Mouse (Mus musculus): Measurements from ENCODE around the gene Gpr162. TPM values are rescaled to one million over a fixed set of nuclear protein-coding genes. Genes with fewer than 3 reads are reported as not detected.
A peak's percentile ranks its signal among the peaks of the same experiment; 100 is the strongest.
"Not testable (repeated sequence)": the region's sequence is repeated elsewhere in the genome, so short reads cannot be mapped to it uniquely, and the experiment has no call there.

The Gpr162 gene
- polyA plus RNA-seq, 1 experiment from 2014 or later: 0.65 TPM

DNA sequence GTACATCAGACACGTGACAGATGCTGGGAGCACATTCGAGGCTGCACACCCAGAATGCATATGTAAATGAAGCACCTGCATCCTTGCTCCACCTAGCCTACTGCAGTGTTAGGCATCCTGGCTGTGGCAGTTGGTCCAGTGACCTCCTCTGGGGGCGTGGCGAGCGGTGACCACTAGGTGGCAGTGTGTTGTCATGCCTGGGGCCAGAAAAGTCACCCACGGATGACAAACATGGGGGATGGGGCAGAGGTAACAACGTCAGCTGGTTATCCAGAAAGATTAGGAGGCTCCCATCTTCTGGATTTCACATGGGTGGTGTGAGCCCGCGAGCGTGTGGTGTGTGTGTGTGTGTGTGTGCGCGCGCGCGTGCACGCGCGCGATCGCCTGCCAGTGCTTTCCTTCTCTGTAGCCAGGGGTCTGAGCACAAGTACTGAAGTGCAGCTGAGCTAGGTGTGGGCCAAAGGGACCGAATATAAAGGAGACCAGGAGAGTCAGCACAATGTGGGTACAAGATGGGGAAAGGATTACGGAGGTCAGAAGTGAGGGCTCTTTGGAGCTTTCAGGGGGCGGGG lies 39.9 kb upstream of the Gpr162 start:
- Histone ChIP-seq H3K36me3 (ENCODE audit: control insufficient read depth, insufficient read depth, low read length) (no peaks in the 10 kb centered on the region), H3K9ac (ENCODE audit: low read length) (peak overlapping the region; percentile 74), H3K9me3 (ENCODE audit: control insufficient read depth, low read length) (no peaks in the 10 kb centered on the region), H3K4me2 (ENCODE audit: low read length) (peak overlapping the region; percentile 81), H3K27ac (ENCODE audit: low read depth) (peak overlapping the region; percentile 98), H3K4me3 (ENCODE audit: low read depth, low read length) (peak overlapping the region; percentile 47), H3K27me3 (replicated peaks; ENCODE audit: control insufficient read depth, insufficient read depth, low read length) (no peaks in the 10 kb centered on the region), H3K4me1 (replicated peaks; ENCODE audit: control insufficient read depth, insufficient read depth, low read length) (peaks cover 10% of the 10 kb centered on the region)
- ATAC-seq (replicated peaks; ENCODE audit: low FRiP score, low TSS enrichment, low read depth) (peak; percentile 80), DNase-seq (ENCODE audit: low spot score) (peak; percentile 99)
- under 1% methylated on average over 23 of the region's 23 CpGs for WGBS

DNA sequence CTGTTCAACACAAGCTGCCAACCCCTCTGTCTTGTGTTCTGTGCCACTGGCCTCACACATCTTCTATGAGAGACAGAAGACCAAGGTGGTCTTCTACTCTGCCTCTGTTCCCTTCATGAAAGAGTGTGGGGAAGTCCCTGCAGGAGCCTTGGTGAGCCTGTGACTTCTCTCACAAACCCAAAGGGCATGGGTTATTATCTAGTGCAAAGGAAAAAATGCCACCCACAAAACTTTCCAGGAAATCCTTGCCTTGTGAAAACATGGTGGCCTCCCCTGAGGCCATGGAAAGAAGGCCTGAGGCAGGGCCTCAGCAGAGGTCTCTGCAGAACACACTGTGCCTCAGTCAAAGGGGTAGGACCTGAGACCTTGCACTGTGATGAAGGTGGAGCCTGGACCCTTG lies 38.1 kb upstream of the Gpr162 start:
- Histone ChIP-seq H3K9me3 (ENCODE audit: control insufficient read depth, low read length) (no peaks in the 10 kb centered on the region), H3K4me3 (ENCODE audit: low read depth, low read length) (no peak overlapping the region), H3K9ac (ENCODE audit: low read length) (no peak overlapping the region), H3K27me3 (replicated peaks; ENCODE audit: control insufficient read depth, insufficient read depth, low read length) (no peaks in the 10 kb centered on the region), H3K36me3 (ENCODE audit: control insufficient read depth, insufficient read depth, low read length) (no peaks in the 10 kb centered on the region), H3K4me1 (replicated peaks; ENCODE audit: control insufficient read depth, insufficient read depth, low read length) (peaks cover 10% of the 10 kb centered on the region), H3K4me2 (ENCODE audit: low read length) (no peak overlapping the region), H3K27ac (ENCODE audit: low read depth) (no peak overlapping the region)
- ATAC-seq (replicated peaks; ENCODE audit: low FRiP score, low TSS enrichment, low read depth) (no peak), DNase-seq (ENCODE audit: low spot score) (no peak)

DNA sequence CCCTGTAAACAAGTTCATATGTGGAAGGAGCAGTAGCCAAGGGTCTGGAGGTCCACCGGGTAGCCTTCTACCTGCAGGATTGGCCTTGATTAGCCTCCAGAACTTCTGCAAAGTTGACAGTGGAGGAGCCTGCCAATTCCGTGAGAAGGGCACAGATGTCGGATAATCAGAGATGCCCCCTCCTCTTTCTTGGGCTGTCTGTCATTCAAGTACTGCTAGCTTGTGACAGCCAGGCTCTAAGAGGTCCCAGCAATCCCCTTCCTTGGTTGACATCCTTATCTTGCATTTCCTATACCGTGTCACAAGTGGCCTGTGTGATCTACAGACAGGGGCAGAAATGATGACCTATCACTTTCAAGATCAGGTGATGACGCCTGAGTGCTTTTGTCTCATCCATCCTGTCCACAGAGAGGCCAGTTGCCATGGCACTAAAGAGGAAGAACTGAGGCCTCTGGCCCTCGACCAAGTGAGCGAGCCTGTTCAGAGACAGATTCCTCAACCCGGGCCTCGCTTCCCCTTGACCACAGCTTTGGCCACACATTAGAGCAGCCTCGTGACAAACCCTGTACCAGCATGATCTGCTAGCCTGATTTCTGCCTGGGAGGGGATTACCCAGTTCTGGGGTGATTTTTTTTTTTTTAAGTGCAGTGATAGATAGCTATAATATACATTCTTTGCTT lies 37.2 kb upstream of the Gpr162 start:
- no peak for ATAC-seq (replicated peaks; ENCODE audit: low FRiP score, low TSS enrichment, low read depth)
- Histone ChIP-seq H3K9me3 (ENCODE audit: control insufficient read depth, low read length) (no peaks in the 10 kb centered on the region), H3K27ac (ENCODE audit: low read depth) (no peak overlapping the region), H3K4me3 (ENCODE audit: low read depth, low read length) (no peak overlapping the region), H3K27me3 (replicated peaks; ENCODE audit: control insufficient read depth, insufficient read depth, low read length) (no peaks in the 10 kb centered on the region), H3K36me3 (ENCODE audit: control insufficient read depth, insufficient read depth, low read length) (no peaks in the 10 kb centered on the region), H3K4me1 (replicated peaks; ENCODE audit: control insufficient read depth, insufficient read depth, low read length) (peaks cover 10% of the 10 kb centered on the region), H3K4me2 (ENCODE audit: low read length) (no peak overlapping the region), H3K9ac (ENCODE audit: low read length) (no peak overlapping the region)
- WGBS: 68% methylated on average over 10 of the region's 10 CpGs
- no peak for DNase-seq (ENCODE audit: low spot score)

DNA sequence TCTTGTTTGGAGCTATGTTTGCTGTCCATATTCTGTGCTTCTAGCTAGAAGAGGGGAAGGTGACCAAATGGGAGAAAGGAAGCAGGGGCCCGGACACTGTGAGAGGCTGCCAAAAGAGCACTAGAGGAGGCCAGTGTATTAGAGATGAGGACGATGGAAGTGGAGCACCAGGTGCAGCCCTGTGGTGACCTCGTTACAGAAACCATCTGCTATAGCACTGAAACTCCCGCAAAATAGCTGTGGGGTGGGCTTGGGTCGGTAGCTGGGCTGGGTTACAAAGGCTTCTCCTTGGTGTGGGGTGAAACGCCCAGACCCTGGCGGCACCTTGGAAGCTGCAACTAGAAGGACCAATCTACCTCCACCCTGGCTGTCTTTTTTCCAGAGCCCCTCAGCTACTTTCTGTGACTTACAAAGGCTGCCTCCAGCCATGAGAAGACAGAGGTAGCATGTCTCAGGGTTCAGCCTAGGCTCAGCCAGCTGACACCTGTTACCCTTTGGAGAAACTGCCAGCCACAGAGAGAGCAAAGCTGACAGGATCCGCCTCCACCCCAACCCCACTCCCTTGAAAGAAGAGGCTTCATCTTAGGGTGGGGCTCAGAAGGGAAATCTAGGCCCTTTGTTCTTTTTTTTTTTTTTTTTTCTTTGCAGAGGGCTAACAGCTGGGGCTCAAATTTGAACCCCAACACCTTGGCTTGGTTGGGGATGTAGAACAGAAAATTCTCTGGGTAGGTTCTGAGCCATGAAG lies 36.4 kb upstream of the Gpr162 start:
- Histone ChIP-seq H3K9me3 (ENCODE audit: control insufficient read depth, low read length) (no peaks in the 10 kb centered on the region), H3K27me3 (replicated peaks; ENCODE audit: control insufficient read depth, insufficient read depth, low read length) (no peaks in the 10 kb centered on the region), H3K4me1 (replicated peaks; ENCODE audit: control insufficient read depth, insufficient read depth, low read length) (peaks cover 9% of the 10 kb centered on the region), H3K27ac (ENCODE audit: low read depth) (no peak overlapping the region), H3K4me3 (ENCODE audit: low read depth, low read length) (no peak overlapping the region), H3K4me2 (ENCODE audit: low read length) (no peak overlapping the region), H3K36me3 (ENCODE audit: control insufficient read depth, insufficient read depth, low read length) (no peaks in the 10 kb centered on the region), H3K9ac (ENCODE audit: low read length) (no peak overlapping the region)
- WGBS: 68% methylated on average over 8 of the region's 8 CpGs
- ATAC-seq (replicated peaks; ENCODE audit: low FRiP score, low TSS enrichment, low read depth) (no peak), DNase-seq (ENCODE audit: low spot score) (no peak)

- Histone ChIP-seq H3K4me1 (replicated peaks; ENCODE audit: control insufficient read depth, insufficient read depth, low read length) (no peaks in the 10 kb centered on the region), H3K4me3 (ENCODE audit: low read depth, low read length) (no peak overlapping the region), H3K9ac (ENCODE audit: low read length) (no peak overlapping the region), H3K36me3 (ENCODE audit: control insufficient read depth, insufficient read depth, low read length) (no peaks in the 10 kb centered on the region), H3K27ac (ENCODE audit: low read depth) (no peak overlapping the region), H3K9me3 (ENCODE audit: control insufficient read depth, low read length) (no peaks in the 10 kb centered on the region), H3K4me2 (ENCODE audit: low read length) (no peak overlapping the region), H3K27me3 (replicated peaks; ENCODE audit: control insufficient read depth, insufficient read depth, low read length) (no peaks in the 10 kb centered on the region)
- DNase-seq (ENCODE audit: low spot score): no peak
- no peak for ATAC-seq (replicated peaks; ENCODE audit: low FRiP score, low TSS enrichment, low read depth)
- 41% methylated on average over 3 of the region's 3 CpGs for WGBS
These were observed 34.6 kb upstream of the Gpr162 start for GRCm38 (mm10) chr6:124898359-124898758.

GRCm38 (mm10) chr6:124894113-124894512 lies 30.3 kb upstream of the Gpr162 start:
- not testable (repeated sequence) for ATAC-seq (replicated peaks; ENCODE audit: low FRiP score, low TSS enrichment, low read depth); DNase-seq (ENCODE audit: low spot score); H3K36me3 ChIP-seq (ENCODE audit: control insufficient read depth, insufficient read depth, low read length); H3K27ac ChIP-seq (ENCODE audit: low read depth); H3K4me1 ChIP-seq (replicated peaks; ENCODE audit: control insufficient read depth, insufficient read depth, low read length); H3K4me3 ChIP-seq (ENCODE audit: low read depth, low read length); H3K9me3 ChIP-seq (ENCODE audit: control insufficient read depth, low read length); H3K9ac ChIP-seq (ENCODE audit: low read length); H3K4me2 ChIP-seq (ENCODE audit: low read length); H3K27me3 ChIP-seq (replicated peaks; ENCODE audit: control insufficient read depth, insufficient read depth, low read length)
- WGBS: 78% methylated on average over 2 of the region's 2 CpGs

DNA sequence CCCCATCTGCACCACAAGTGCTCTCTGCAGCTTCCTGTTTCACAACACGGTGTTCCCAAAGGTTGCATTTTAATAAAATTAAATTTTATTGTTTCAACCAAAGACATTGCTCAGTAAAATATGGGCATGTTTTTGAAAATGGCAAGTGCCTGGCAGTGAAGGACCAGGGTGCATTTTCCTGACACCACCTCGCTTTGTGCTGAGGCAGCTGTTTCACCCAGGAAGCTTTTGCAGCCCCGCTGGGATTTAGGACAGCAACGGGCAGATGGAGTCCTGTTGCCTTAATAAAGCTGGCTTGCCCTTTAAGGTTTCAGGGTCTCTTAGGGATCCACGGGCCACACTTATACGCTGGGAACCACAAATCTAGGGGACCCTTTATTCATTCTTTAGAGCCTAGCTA lies 27.2 kb upstream of the Gpr162 start:
- Histone ChIP-seq H3K36me3 (ENCODE audit: control insufficient read depth, insufficient read depth, low read length) (no peaks in the 10 kb centered on the region), H3K4me1 (replicated peaks; ENCODE audit: control insufficient read depth, insufficient read depth, low read length) (no peaks in the 10 kb centered on the region), H3K27ac (ENCODE audit: low read depth) (no peak overlapping the region), H3K4me3 (ENCODE audit: low read depth, low read length) (no peak overlapping the region), H3K4me2 (ENCODE audit: low read length) (no peak overlapping the region), H3K27me3 (replicated peaks; ENCODE audit: control insufficient read depth, insufficient read depth, low read length) (no peaks in the 10 kb centered on the region), H3K9ac (ENCODE audit: low read length) (no peak overlapping the region), H3K9me3 (ENCODE audit: control insufficient read depth, low read length) (no peaks in the 10 kb centered on the region)
- 58% methylated on average over 6 of the region's 6 CpGs for WGBS
- DNase-seq (ENCODE audit: low spot score) (no peak), ATAC-seq (replicated peaks; ENCODE audit: low FRiP score, low TSS enrichment, low read depth) (no peak)

DNA sequence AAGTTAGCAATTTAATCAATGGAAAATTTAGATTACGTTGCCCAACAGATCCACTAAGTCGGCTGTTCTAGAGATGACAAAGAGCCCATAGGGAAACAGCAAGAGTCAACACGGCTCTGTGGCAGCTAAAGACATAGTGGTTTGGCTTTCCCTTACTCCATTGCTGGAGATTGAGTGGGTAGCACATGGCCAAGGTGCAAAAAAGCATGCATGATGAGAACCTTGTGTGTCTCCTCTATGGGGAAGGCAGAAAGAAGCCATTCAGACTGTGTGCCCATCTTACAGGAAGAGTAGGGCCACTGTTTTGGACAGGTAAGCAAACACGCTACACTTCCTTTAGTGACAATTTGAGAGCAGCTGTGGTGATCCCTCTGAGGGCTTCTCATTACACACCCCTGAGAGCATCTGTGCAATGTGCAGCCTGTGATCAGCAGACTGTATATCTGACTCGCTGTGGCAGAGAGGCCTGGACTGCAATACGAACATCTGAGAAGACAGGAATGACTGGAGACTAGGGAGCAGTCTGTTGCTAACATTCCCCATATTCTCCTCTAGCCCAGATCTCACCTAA lies 24.9 kb upstream of the Gpr162 start:
- Histone ChIP-seq H3K9me3 (ENCODE audit: control insufficient read depth, low read length) (no peaks in the 10 kb centered on the region), H3K27ac (ENCODE audit: low read depth) (no peak overlapping the region), H3K36me3 (ENCODE audit: control insufficient read depth, insufficient read depth, low read length) (no peaks in the 10 kb centered on the region), H3K4me2 (ENCODE audit: low read length) (no peak overlapping the region), H3K4me1 (replicated peaks; ENCODE audit: control insufficient read depth, insufficient read depth, low read length) (no peaks in the 10 kb centered on the region), H3K9ac (ENCODE audit: low read length) (no peak overlapping the region), H3K4me3 (ENCODE audit: low read depth, low read length) (no peak overlapping the region), H3K27me3 (replicated peaks; ENCODE audit: control insufficient read depth, insufficient read depth, low read length) (no peaks in the 10 kb centered on the region)
- DNase-seq (ENCODE audit: low spot score) (no peak), ATAC-seq (replicated peaks; ENCODE audit: low FRiP score, low TSS enrichment, low read depth) (no peak)
- WGBS: 88% methylated on average over 6 of the region's 6 CpGs

All from intestine, embryonic 14.5 days (tissue).